Mouse (Mus musculus): ENCODE data around the gene Asic2.

GRCm38 (mm10) chr11:80848131-80848530 is 1120.1 kb downstream of the Asic2 start:
- no peak for TF ChIP-seq CTCF (IDR thresholded peaks at IDR 0.05; ENCODE audit: borderline replicate concordance, control insufficient read depth, extremely low read depth, insufficient read depth, low read length, poor library complexity)
- no peak for TF ChIP-seq POLR2A (IDR thresholded peaks at IDR 0.05; ENCODE audit: control insufficient read depth, extremely low read depth, insufficient read depth, low read length, poor library complexity)
